Mouse (Mus musculus) thymus, adult 18-20 months (tissue): Measurements from ENCODE around the gene Sox18.

Experiments
- DNase-seq, 2 experiments: peaks; one replicate each; pipeline ENCODE4 v3.0.0; 2022; ENCODE audit warnings: mixed read lengths in 2 of 2

Sox18 gene

GRCm38 (mm10) chr2:181671326-181671725, at the start of gene Sox18:
Sox18 (minus strand) TSS chr2:181671640.
- no peak for DNase-seq

GRCm38 (mm10) chr2:181721200-181721599, 49.8 kb upstream of the Sox18 start:
- DNase-seq: no peak

GRCm38 (mm10) chr2:181720061-181720460, 48.6 kb upstream of the Sox18 start:
- DNase-seq: no peak

- DNase-seq: no peak
Measured at GRCm38 (mm10) chr2:181716991-181717390, 45.6 kb upstream of the Sox18 start.

GRCm38 (mm10) chr2:181715382-181715781, 43.9 kb upstream of the Sox18 start:
- DNase-seq: no peak

- DNase-seq: no peak
Measured at GRCm38 (mm10) chr2:181714903-181715326, 43.5 kb upstream of the Sox18 start, which contains the start of gene Oprl1. Oprl1 (plus strand) TSS chr2:181715016.

- no peak for DNase-seq
Measured at GRCm38 (mm10) chr2:181713749-181714148, 42.3 kb upstream of the Sox18 start.

- no peak for DNase-seq
Measured at GRCm38 (mm10) chr2:181706668-181707067, 35.2 kb upstream of the Sox18 start.

GRCm38 (mm10) chr2:181698241-181698640, 26.8 kb upstream of the Sox18 start, which contains the start of gene Lkaaear1:
Lkaaear1 (minus strand) TSS chr2:181698442.
- DNase-seq: no peak

- DNase-seq: no peak
Measured at GRCm38 (mm10) chr2:181696801-181697420, 25.5 kb upstream of the Sox18 start.

GRCm38 (mm10) chr2:181695776-181696175, 24.3 kb upstream of the Sox18 start:
- no peak for DNase-seq

GRCm38 (mm10) chr2:181694581-181694980, 23.1 kb upstream of the Sox18 start:
- DNase-seq: no peak

GRCm38 (mm10) chr2:181693339-181694280, 22.2 kb upstream of the Sox18 start, which contains the start of gene Rgs19:
Rgs19 (minus strand) TSS chr2:181693977.
- peak; percentile 84 to 86 for DNase-seq

- DNase-seq: no peak
Measured at GRCm38 (mm10) chr2:181692304-181692703, 20.9 kb upstream of the Sox18 start.

- no peak for DNase-seq
Measured at GRCm38 (mm10) chr2:181691571-181691970, 20.1 kb upstream of the Sox18 start.

- DNase-seq: no peak
Measured at GRCm38 (mm10) chr2:181691083-181691482, 19.6 kb upstream of the Sox18 start.

- no peak for DNase-seq
Measured at GRCm38 (mm10) chr2:181689466-181690160, 18.2 kb upstream of the Sox18 start.

- no peak for DNase-seq
Measured at GRCm38 (mm10) chr2:181687586-181687985, 16.1 kb upstream of the Sox18 start.

- DNase-seq: no peak
Measured at GRCm38 (mm10) chr2:181685686-181686085, 14.2 kb upstream of the Sox18 start.

- no peak for DNase-seq
Measured at GRCm38 (mm10) chr2:181684713-181685112, 13.3 kb upstream of the Sox18 start.

GRCm38 (mm10) chr2:181683381-181683780, 11.9 kb upstream of the Sox18 start:
- DNase-seq: no peak

GRCm38 (mm10) chr2:181681978-181682377, 10.5 kb upstream of the Sox18 start:
- no peak for DNase-seq

GRCm38 (mm10) chr2:181680716-181681117, 9.3 kb upstream of the Sox18 start:
- no peak for DNase-seq
